In genomic region chr16:97141943-97142342, GRCm38 (mm10) we compare ENCODE assay signal across 21 mouse cellular contexts. TPM values are rescaled to one million over a fixed set of nuclear protein-coding genes. Genes with fewer than 3 reads are reported as not detected.
"Had no signal": no experiment of that assay in that cellular context is flagged by ENCODE, and none has a peak within 500 bp of the region (broad histone marks: within the 10 kb centered on the region; RNA-seq: fewer than 3 reads in every experiment).

No protein-coding gene starts in this region.

- H3K9ac ChIP-seq: lung, embryonic 15.5 days; midbrain, embryonic 12.5 days; neural tube, embryonic 13.5 days; neural tube, embryonic 15.5 days had no signal

- H3K9me3 ChIP-seq: lung, embryonic 15.5 days; midbrain, embryonic 10.5 days; midbrain, embryonic 12.5 days; neural tube, embryonic 13.5 days; neural tube, embryonic 15.5 days had no signal

- DNase-seq: lung, adult 2 months; lung, postnatal 14 days; lung, postnatal 36 days; midbrain, embryonic 14.5 days; retina, postnatal 1 day; right cerebral cortex, adult 18-20 months; right cerebral cortex, postnatal 25 days; right cerebral cortex, postnatal 4 days; spleen, adult 18-20 months; thymus, adult 18-20 months; thymus, postnatal 14 days; thymus, postnatal 36 days had no signal

- H3K27me3 ChIP-seq: lung, embryonic 15.5 days; midbrain, embryonic 12.5 days; neural tube, embryonic 13.5 days; neural tube, embryonic 15.5 days had no signal

- ATAC-seq: lung, postnatal 0 days; midbrain, embryonic 16.5 days had no signal

- H3K4me1 ChIP-seq: lung, embryonic 15.5 days had no signal

- H3K4me2 ChIP-seq: lung, embryonic 15.5 days; midbrain, embryonic 12.5 days; neural tube, embryonic 13.5 days; neural tube, embryonic 15.5 days had no signal

- H3K4me3 ChIP-seq: lung, embryonic 15.5 days; midbrain, embryonic 10.5 days; midbrain, embryonic 12.5 days; myocyte; neural tube, embryonic 13.5 days; neural tube, embryonic 15.5 days had no signal

- H3K27ac ChIP-seq: lung, embryonic 15.5 days; macrophage; midbrain, embryonic 10.5 days; midbrain, embryonic 12.5 days; neural tube, embryonic 13.5 days; neural tube, embryonic 15.5 days had no signal

- H3K36me3 ChIP-seq: lung, embryonic 15.5 days; midbrain, embryonic 10.5 days; midbrain, embryonic 12.5 days; neural tube, embryonic 13.5 days; neural tube, embryonic 15.5 days had no signal

RNA-seq across cellular contexts. Expression of gene Dscam, which starts 28.6 kb away (rescaled TPM):
- polyA plus RNA-seq: lung, embryonic 15.5 days; lung, postnatal 0 days had no signal
